Mouse (Mus musculus): Measurements from ENCODE around the gene Cobll1. TPM values are rescaled to one million over a fixed set of nuclear protein-coding genes. Genes with fewer than 3 reads are reported as not detected.
A peak's percentile ranks its signal among the peaks of the same experiment; 100 is the strongest.

Cobll1 gene
- polyA plus RNA-seq, 1 experiment from 2014 or later, result 6.4 TPM

GRCm38 (mm10) chr2:65161715-65162114, 77.5 kb downstream of the Cobll1 start:
- WGBS, result 80% methylated on average over 2 of the region's 2 CpGs
- Histone ChIP-seq H3K27ac (ENCODE audit: low read depth, low read length) (no peak overlapping the region), H3K27me3 (replicated peaks; ENCODE audit: control insufficient read depth, insufficient read depth, low read length) (no peaks in the 10 kb centered on the region), H3K4me1 (replicated peaks; ENCODE audit: control insufficient read depth, insufficient read depth, low read length) (no peaks in the 10 kb centered on the region), H3K9me3 (ENCODE audit: control insufficient read depth, low read length) (no peaks in the 10 kb centered on the region), H3K4me3 (ENCODE audit: low read depth, low read length) (no peak overlapping the region), H3K4me2 (no peak overlapping the region), H3K36me3 (ENCODE audit: control insufficient read depth, insufficient read depth, low read length) (no peaks in the 10 kb centered on the region), H3K9ac (ENCODE audit: low read depth, low read length) (no peak overlapping the region)
- no peak for DNase-seq (ENCODE audit: low spot score)
- no peak for ATAC-seq (replicated peaks; ENCODE audit: low FRiP score)

- no peak overlapping the region for H3K4me3 ChIP-seq (ENCODE audit: low read depth, low read length)
- DNase-seq (ENCODE audit: low spot score) (no peak), ATAC-seq (replicated peaks; ENCODE audit: low FRiP score) (no peak)
- H3K4me1 ChIP-seq (replicated peaks; ENCODE audit: control insufficient read depth, insufficient read depth, low read length), result no peaks in the 10 kb centered on the region
- H3K4me2 ChIP-seq, result no peak overlapping the region
- H3K9me3 ChIP-seq (ENCODE audit: control insufficient read depth, low read length), result no peaks in the 10 kb centered on the region
- H3K36me3 ChIP-seq (ENCODE audit: control insufficient read depth, insufficient read depth, low read length), result no peaks in the 10 kb centered on the region
- no peaks in the 10 kb centered on the region for H3K27me3 ChIP-seq (replicated peaks; ENCODE audit: control insufficient read depth, insufficient read depth, low read length)
- H3K9ac ChIP-seq (ENCODE audit: low read depth, low read length), result no peak overlapping the region
- no peak overlapping the region for H3K27ac ChIP-seq (ENCODE audit: low read depth, low read length)
- 82% methylated on average over 5 of the region's 5 CpGs for WGBS
Observed at GRCm38 (mm10) chr2:65157981-65158651, 81.1 kb downstream of the Cobll1 start.

DNA sequence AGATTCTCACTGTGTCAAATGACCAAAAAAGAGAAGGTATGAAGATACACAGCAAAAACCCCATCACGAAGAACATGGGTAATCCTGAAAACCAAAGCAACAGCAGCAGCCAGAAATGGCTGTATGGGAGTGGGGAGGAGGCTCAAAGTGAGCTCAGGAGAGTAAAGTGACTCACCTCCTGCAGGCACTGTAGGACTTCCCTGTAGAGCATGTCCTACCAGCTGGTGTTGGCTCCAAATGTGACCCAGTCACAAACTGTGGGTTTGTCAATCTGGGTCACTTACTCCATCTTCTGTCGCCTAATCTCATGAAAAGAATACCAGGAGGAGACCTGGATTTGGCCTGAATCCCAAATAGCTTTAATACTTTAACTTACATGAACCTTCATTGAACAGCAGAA, 81.9 kb downstream of the Cobll1 start:
- Histone ChIP-seq H3K4me2 (no peak overlapping the region), H3K27ac (ENCODE audit: low read depth, low read length) (no peak overlapping the region), H3K9ac (ENCODE audit: low read depth, low read length) (no peak overlapping the region), H3K4me3 (ENCODE audit: low read depth, low read length) (no peak overlapping the region), H3K4me1 (replicated peaks; ENCODE audit: control insufficient read depth, insufficient read depth, low read length) (no peaks in the 10 kb centered on the region), H3K36me3 (ENCODE audit: control insufficient read depth, insufficient read depth, low read length) (no peaks in the 10 kb centered on the region), H3K9me3 (ENCODE audit: control insufficient read depth, low read length) (no peaks in the 10 kb centered on the region), H3K27me3 (replicated peaks; ENCODE audit: control insufficient read depth, insufficient read depth, low read length) (no peaks in the 10 kb centered on the region)
- ATAC-seq (replicated peaks; ENCODE audit: low FRiP score), result no peak
- WGBS, result 68% methylated on average over 2 of the region's 2 CpGs
- DNase-seq (ENCODE audit: low spot score), result no peak

DNA sequence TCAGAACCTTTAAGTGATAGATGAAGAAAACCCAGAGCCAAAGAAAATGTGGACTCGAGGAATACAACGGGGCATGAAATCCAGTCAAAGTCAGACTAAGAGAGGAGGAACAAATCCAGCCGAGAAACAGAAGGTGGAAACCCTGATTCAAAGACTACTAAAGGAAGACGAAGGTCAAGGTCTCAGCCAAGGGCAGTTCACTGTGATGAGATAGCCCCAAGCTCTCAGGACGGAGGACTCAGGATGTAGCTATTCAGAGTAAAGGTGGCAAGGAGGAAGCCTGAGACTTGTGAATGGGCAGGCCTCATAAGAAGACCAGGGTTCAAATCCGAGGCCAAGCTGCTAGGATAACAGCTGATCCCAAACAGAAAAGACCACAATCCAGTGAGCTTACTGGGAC, 90.3 kb downstream of the Cobll1 start:
- H3K27me3 ChIP-seq (replicated peaks; ENCODE audit: control insufficient read depth, insufficient read depth, low read length), result no peaks in the 10 kb centered on the region
- ATAC-seq (replicated peaks; ENCODE audit: low FRiP score) (no peak), DNase-seq (ENCODE audit: low spot score) (no peak)
- no peaks in the 10 kb centered on the region for H3K36me3 ChIP-seq (ENCODE audit: control insufficient read depth, insufficient read depth, low read length)
- H3K9ac ChIP-seq (ENCODE audit: low read depth, low read length), result no peak overlapping the region
- no peak overlapping the region for H3K4me3 ChIP-seq (ENCODE audit: low read depth, low read length)
- H3K27ac ChIP-seq (ENCODE audit: low read depth, low read length), result no peak overlapping the region
- H3K9me3 ChIP-seq (ENCODE audit: control insufficient read depth, low read length), result no peaks in the 10 kb centered on the region
- WGBS, result 83% methylated on average over 6 of the region's 6 CpGs
- H3K4me2 ChIP-seq, result no peak overlapping the region
- no peaks in the 10 kb centered on the region for H3K4me1 ChIP-seq (replicated peaks; ENCODE audit: control insufficient read depth, insufficient read depth, low read length)

- Histone ChIP-seq H3K36me3 (ENCODE audit: control insufficient read depth, insufficient read depth, low read length) (no peaks in the 10 kb centered on the region), H3K27me3 (replicated peaks; ENCODE audit: control insufficient read depth, insufficient read depth, low read length) (no peaks in the 10 kb centered on the region), H3K9me3 (ENCODE audit: control insufficient read depth, low read length) (no peaks in the 10 kb centered on the region), H3K4me2 (no peak overlapping the region), H3K4me3 (ENCODE audit: low read depth, low read length) (no peak overlapping the region), H3K27ac (ENCODE audit: low read depth, low read length) (no peak overlapping the region), H3K9ac (ENCODE audit: low read depth, low read length) (no peak overlapping the region), H3K4me1 (replicated peaks; ENCODE audit: control insufficient read depth, insufficient read depth, low read length) (no peaks in the 10 kb centered on the region)
- WGBS, result 77% methylated on average over 1 of the region's 1 CpGs
- no peak for DNase-seq (ENCODE audit: low spot score)
- no peak for ATAC-seq (replicated peaks; ENCODE audit: low FRiP score)
Observed at GRCm38 (mm10) chr2:65147431-65147830, 91.8 kb downstream of the Cobll1 start.

DNA sequence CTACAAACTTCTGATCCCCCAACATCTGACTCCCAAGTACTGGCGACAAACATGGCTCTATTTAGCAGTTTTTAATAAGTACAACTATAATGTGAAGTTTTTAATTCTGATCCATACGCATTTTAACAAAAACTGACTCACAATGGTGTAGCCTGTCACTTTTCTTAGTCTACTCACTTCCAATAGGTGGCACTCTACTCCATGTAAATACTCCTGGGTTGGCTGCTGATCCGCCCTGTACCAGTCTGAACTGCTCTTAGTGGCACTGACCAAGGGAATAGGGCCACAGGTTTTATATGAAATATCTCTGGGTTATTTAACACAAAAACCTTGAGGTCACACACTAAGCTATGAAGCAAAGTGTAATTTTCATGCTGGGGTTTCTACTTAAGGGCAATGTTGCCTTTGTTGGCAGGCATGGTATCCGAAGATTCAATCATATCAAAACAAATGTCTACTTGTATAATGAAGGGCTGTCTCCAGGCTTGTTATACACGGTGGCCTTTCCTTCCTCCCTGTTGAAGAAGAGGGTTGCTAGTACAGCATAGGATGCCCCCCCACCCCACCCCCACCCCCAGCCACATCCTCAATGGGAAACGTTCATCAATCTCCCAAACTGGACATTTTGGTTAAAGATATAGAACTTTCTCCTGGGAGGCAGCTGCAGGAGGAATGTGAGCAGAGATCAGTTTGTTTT, 93.6 kb downstream of the Cobll1 start:
- Histone ChIP-seq H3K27me3 (replicated peaks; ENCODE audit: control insufficient read depth, insufficient read depth, low read length) (no peaks in the 10 kb centered on the region), H3K4me1 (replicated peaks; ENCODE audit: control insufficient read depth, insufficient read depth, low read length) (no peaks in the 10 kb centered on the region), H3K27ac (ENCODE audit: low read depth, low read length) (no peak overlapping the region), H3K36me3 (ENCODE audit: control insufficient read depth, insufficient read depth, low read length) (no peaks in the 10 kb centered on the region), H3K4me3 (ENCODE audit: low read depth, low read length) (no peak overlapping the region), H3K9me3 (ENCODE audit: control insufficient read depth, low read length) (no peaks in the 10 kb centered on the region), H3K9ac (ENCODE audit: low read depth, low read length) (no peak overlapping the region), H3K4me2 (no peak overlapping the region)
- no peak for DNase-seq (ENCODE audit: low spot score)
- 46% methylated on average over 6 of the region's 6 CpGs for WGBS
- ATAC-seq (replicated peaks; ENCODE audit: low FRiP score), result peak; percentile 58; the same call in 1 of the 2 replicates

GRCm38 (mm10) chr2:65141093-65141661, 98.0 kb downstream of the Cobll1 start:
- no peak overlapping the region for H3K9ac ChIP-seq (ENCODE audit: low read depth, low read length)
- no peak overlapping the region for H3K4me3 ChIP-seq (ENCODE audit: low read depth, low read length)
- 75% methylated on average over 4 of the region's 4 CpGs for WGBS
- H3K27me3 ChIP-seq (replicated peaks; ENCODE audit: control insufficient read depth, insufficient read depth, low read length), result no peaks in the 10 kb centered on the region
- no peaks in the 10 kb centered on the region for H3K9me3 ChIP-seq (ENCODE audit: control insufficient read depth, low read length)
- H3K36me3 ChIP-seq (ENCODE audit: control insufficient read depth, insufficient read depth, low read length), result no peaks in the 10 kb centered on the region
- ATAC-seq (replicated peaks; ENCODE audit: low FRiP score) (no peak), DNase-seq (ENCODE audit: low spot score) (no peak)
- H3K4me2 ChIP-seq, result no peak overlapping the region
- no peaks in the 10 kb centered on the region for H3K4me1 ChIP-seq (replicated peaks; ENCODE audit: control insufficient read depth, insufficient read depth, low read length)
- H3K27ac ChIP-seq (ENCODE audit: low read depth, low read length), result no peak overlapping the region

GRCm38 (mm10) chr2:65140330-65140922, 98.8 kb downstream of the Cobll1 start:
- H3K4me2 ChIP-seq, result no peak overlapping the region
- H3K27ac ChIP-seq (ENCODE audit: low read depth, low read length), result no peak overlapping the region
- no peak overlapping the region for H3K9ac ChIP-seq (ENCODE audit: low read depth, low read length)
- WGBS, result 74% methylated on average over 6 of the region's 6 CpGs
- H3K36me3 ChIP-seq (ENCODE audit: control insufficient read depth, insufficient read depth, low read length), result no peaks in the 10 kb centered on the region
- H3K4me3 ChIP-seq (ENCODE audit: low read depth, low read length), result no peak overlapping the region
- ATAC-seq (replicated peaks; ENCODE audit: low FRiP score), result no peak
- H3K27me3 ChIP-seq (replicated peaks; ENCODE audit: control insufficient read depth, insufficient read depth, low read length), result no peaks in the 10 kb centered on the region
- no peaks in the 10 kb centered on the region for H3K4me1 ChIP-seq (replicated peaks; ENCODE audit: control insufficient read depth, insufficient read depth, low read length)
- DNase-seq (ENCODE audit: low spot score), result no peak
- no peaks in the 10 kb centered on the region for H3K9me3 ChIP-seq (ENCODE audit: control insufficient read depth, low read length)
